Mouse (Mus musculus) kidney, postnatal 4 days (tissue): ENCODE measurements around the gene Bdkrb1.

Experiments used
- DNase-seq, 2 experiments: peaks; one replicate each; pipeline ENCODE4 v3.0.0; 2021; ENCODE audit warnings: mixed read lengths in 2 of 2

Bdkrb1 gene

GRCm38 (mm10) chr12:105599098-105599497, 3.8 kb upstream of the Bdkrb1 start:
- no peak for DNase-seq

GRCm38 (mm10) chr12:105601586-105601985, 1.3 kb upstream of the Bdkrb1 start:
- no peak for DNase-seq

GRCm38 (mm10) chr12:105603904-105604303, 1.0 kb downstream of the Bdkrb1 start:
- DNase-seq = no peak

GRCm38 (mm10) chr12:105605212-105605611, 2.3 kb downstream of the Bdkrb1 start:
- no peak for DNase-seq

- no peak for DNase-seq
Measured at GRCm38 (mm10) chr12:105606881-105607280, 4.0 kb downstream of the Bdkrb1 start.

- no peak for DNase-seq
Measured at GRCm38 (mm10) chr12:105611045-105611444, 8.2 kb downstream of the Bdkrb1 start.

- DNase-seq = peak; percentile 84
Measured at GRCm38 (mm10) chr12:105611748-105612147, 8.9 kb downstream of the Bdkrb1 start.

- DNase-seq = no peak
Measured at GRCm38 (mm10) chr12:105613559-105613958, 10.7 kb downstream of the Bdkrb1 start.

GRCm38 (mm10) chr12:105622048-105622447, 19.2 kb downstream of the Bdkrb1 start:
- no peak for DNase-seq

GRCm38 (mm10) chr12:105622981-105623539, 20.2 kb downstream of the Bdkrb1 start:
- no peak for DNase-seq

- peak in 1 of 2 experiments; percentile 27 for DNase-seq
Measured at GRCm38 (mm10) chr12:105625798-105626197, 22.9 kb downstream of the Bdkrb1 start.

GRCm38 (mm10) chr12:105634374-105635067, 31.6 kb downstream of the Bdkrb1 start:
- DNase-seq = no peak

- DNase-seq = peak; percentile 25 to 32
Measured at GRCm38 (mm10) chr12:105636551-105636950, 33.7 kb downstream of the Bdkrb1 start.

GRCm38 (mm10) chr12:105637554-105637953, 34.7 kb downstream of the Bdkrb1 start:
- DNase-seq = peak in 1 of 2 experiments; percentile 21

- no peak for DNase-seq
Measured at GRCm38 (mm10) chr12:105642770-105643321, 40.0 kb downstream of the Bdkrb1 start.
